Mouse (Mus musculus) heart, adult 2 months (tissue): Measurements from ENCODE around the gene Zfp750.

ENCODE experiments used
- CTCF ChIP-seq: fragments of 200-600 bp; IDR thresholded peaks from 2 replicates; pipeline ENCODE4 v1.8.1; 2022; ENCODE audit warnings: antibody characterized with exemption, mild to moderate bottlenecking, moderate library complexity
- EP300 ChIP-seq: fragments of 200-500 bp; IDR thresholded peaks from 2 replicates; pipeline ENCODE4 v1.6.1; 2011; ENCODE audit warnings: low read depth, low read length, control low read depth; ENCODE audit not compliant: insufficient read depth
- POLR2A ChIP-seq: fragments of 200-500 bp; IDR thresholded peaks from 2 replicates; pipeline ENCODE4 v1.6.1; 2011; ENCODE audit warnings: mild to moderate bottlenecking, low read depth, low read length, control low read depth; ENCODE audit not compliant: insufficient read depth

DNA sequence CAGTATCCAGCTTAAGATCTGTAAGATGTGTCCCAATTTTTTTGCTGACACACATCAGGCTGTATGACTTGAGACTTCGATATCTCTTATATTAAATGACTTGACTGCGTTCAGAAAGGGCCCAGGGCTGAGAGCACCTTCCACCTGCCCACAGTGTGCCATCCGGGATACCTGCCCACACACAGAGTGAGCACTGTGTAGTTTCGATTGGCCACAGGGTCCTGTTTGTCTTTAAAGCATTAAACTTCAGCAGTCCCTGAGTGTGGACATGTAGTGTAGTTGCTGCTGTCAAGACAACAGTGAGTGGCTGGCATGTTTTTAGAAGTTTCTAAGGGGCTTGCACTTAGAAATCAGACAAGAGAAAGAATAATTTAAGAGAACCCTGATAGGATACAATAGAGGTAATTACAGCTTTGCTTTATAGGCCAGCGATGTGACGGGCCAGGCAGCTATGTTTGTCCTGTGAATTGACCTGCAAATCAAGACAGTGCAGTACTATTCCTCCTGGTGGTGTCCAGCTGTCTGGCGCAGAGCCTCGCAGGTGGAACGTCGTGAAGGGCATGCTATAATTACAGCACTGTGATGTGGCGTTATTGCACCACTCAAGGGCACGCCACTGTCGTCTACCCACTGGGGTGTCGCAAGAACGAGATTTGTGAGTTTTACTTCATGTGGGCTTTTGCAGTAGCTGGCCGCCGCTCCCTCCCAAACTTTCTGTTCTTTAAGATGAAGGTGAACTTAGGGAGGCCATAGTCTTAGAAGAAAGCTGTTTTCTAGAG is 1.3 kb downstream of the Zfp750 start:
- TF ChIP-seq CTCF (0 out of 2 replicates have a peak, but pooled peaks have one; percentile 5), POLR2A (no peak), EP300 (no peak)
